Mouse (Mus musculus): ENCODE measurements at regions not wholly inside any gene's neighbourhood (a gene's known extent, or its start where the extent isn't known, plus 50 kb on each side); places are given as distances from the start of the nearest gene placed in this dataset.

DNA sequence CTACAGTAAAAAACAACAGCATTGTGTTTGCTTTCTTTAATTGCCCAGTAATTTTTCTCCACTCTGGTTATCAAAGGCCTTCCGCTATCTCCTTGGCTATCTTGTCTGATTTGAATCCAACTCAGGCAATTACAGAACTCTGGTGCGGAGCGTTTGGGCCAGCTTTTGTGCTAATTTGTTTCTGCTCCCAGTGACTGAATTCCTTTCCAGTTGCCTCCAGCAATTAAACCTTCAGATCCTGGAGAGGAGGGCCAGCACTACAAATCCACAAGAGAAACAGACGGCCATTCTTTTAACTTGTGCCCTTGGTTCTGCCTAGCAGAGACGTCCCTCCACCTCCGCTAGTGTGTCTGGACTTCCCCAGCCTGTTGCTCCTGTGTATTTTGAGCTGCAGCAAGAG is 51.3 kb upstream of the Ankrd55 start:
- H3K9me3 ChIP-seq: no peaks in the 10 kb centered on the region
- ATAC-seq (ENCODE audit: low FRiP score, low read depth): no peak
- peaks cover 5% of the 10 kb centered on the region; the same call in 1 of the 2 replicates for H3K27me3 ChIP-seq (replicated peaks)
- H3K9ac ChIP-seq: no peak overlapping the region
- WGBS: 61% methylated on average over 6 of the region's 6 CpGs
- H3K36me3 ChIP-seq: no peaks in the 10 kb centered on the region
- H3K4me3 ChIP-seq: no peak overlapping the region
- H3K27ac ChIP-seq: no peak overlapping the region
- H3K4me1 ChIP-seq: peaks cover 10% of the 10 kb centered on the region
- no peak overlapping the region for H3K4me2 ChIP-seq (replicated peaks)

DNA sequence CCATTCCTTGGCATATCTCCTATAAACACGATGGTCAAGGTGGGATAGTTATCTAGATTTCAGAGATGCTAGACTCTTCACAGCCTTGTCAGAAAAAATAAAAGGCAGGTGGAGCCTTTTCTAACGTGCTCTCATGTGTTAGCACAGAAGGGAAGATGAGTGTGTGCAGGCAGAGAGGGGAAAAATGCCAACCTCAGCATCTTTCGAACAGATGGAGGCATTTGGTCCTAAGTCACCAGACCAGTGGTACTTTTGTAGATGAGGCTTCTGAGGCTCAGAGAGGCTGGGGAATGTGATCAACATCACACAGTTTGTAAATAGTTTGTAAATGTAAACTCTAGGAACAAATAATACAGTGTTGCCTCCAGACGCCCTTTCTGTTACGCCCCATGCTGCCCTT is 50.9 kb upstream of the Ankrd55 start:
- 72% methylated on average over 5 of the region's 5 CpGs for WGBS

DNA sequence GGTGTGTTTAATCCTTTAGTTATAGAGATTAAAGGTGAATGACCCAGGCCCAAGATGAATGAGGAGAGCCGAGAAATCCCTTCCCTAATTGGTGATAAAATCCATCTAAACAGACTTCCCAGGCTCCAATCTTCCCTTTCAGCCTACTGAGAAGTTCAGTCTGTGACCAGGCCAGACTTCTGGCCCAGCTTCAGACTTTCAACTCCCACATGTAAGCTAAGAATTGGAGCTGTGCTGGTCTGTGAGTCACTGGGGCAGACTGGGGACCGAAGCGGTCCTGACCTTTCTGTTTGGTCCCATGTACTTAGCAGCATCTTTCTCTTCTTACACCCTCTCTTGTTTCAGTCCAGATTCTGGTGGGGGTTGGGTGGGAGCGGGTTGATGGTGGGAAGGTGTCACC is 50.3 kb upstream of the Ankrd55 start:
- Histone ChIP-seq H3K9ac (no peak overlapping the region), H3K27me3 (replicated peaks) (peaks cover 5% of the 10 kb centered on the region; the same call in 1 of the 2 replicates), H3K27ac (no peak overlapping the region), H3K36me3 (no peaks in the 10 kb centered on the region), H3K4me2 (replicated peaks) (no peak overlapping the region), H3K9me3 (no peaks in the 10 kb centered on the region), H3K4me3 (no peak overlapping the region), H3K4me1 (peaks cover 10% of the 10 kb centered on the region)
- ATAC-seq (ENCODE audit: low FRiP score, low read depth): no peak
- 73% methylated on average over 4 of the region's 4 CpGs for WGBS

More for the DNA sequence above, 50.9 kb upstream of the Ankrd55 start:
- Histone ChIP-seq H3K9ac (no peak overlapping the region), H3K9me3 (no peaks in the 10 kb centered on the region), H3K27ac (no peak overlapping the region), H3K27me3 (replicated peaks) (peaks cover 5% of the 10 kb centered on the region; the same call in 1 of the 2 replicates), H3K4me1 (peaks cover 10% of the 10 kb centered on the region), H3K36me3 (no peaks in the 10 kb centered on the region), H3K4me3 (no peak overlapping the region), H3K4me2 (replicated peaks) (no peak overlapping the region)
- no peak for ATAC-seq (ENCODE audit: low FRiP score, low read depth)

Measured in neural tube, embryonic 12.5 days (tissue).